Mouse (Mus musculus) brain, embryonic 14.5 days (tissue): ENCODE measurements around the gene Fam221b.

Source experiments
- CTCF ChIP-seq: fragments of 200-500 bp; IDR thresholded peaks from 2 replicates; pipeline ENCODE4 v1.5.1; 2012; ENCODE audit warnings: inconsistent platforms, mild to moderate bottlenecking, moderate library complexity, borderline replicate concordance; ENCODE audit not compliant: insufficient read depth, insufficient read length; ENCODE audit errors: extremely low read depth
- POLR2A ChIP-seq: fragments of 200-500 bp; IDR thresholded peaks from 2 replicates; pipeline ENCODE4 v1.6.1; 2012; ENCODE audit warnings: mild to moderate bottlenecking, inconsistent platforms, borderline replicate concordance; ENCODE audit not compliant: poor library complexity, insufficient read depth, insufficient read length, severe bottlenecking; ENCODE audit errors: extremely low read depth

DNA sequence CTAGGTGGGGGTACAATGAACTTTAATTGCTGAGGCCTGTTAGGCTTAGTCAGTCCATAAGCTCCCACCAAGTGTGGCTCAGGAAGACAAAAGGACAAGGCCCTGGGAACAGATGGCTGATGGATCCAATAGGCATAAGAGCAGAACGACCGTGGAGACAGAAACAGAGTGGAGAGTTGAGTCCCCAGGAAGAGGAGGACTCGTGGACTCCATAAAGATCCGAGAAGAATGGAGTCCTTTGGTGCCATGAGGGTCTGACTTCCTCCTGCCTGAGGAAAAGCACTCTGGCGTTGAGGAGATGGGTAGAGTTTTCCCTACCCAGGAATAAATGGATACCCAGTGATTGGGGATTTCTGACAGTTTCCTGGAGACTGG, 38.3 kb downstream of the Fam221b start:
- TF ChIP-seq CTCF (no peak), POLR2A (no peak)
